Mouse (Mus musculus): Measurements from ENCODE around the gene Nubp2. TPM values are rescaled to one million over a fixed set of nuclear protein-coding genes. Genes with fewer than 3 reads are reported as not detected.

The Nubp2 gene
- total RNA-seq, 2 experiments from 2014 or later = 37.8 to 40.2 TPM

GRCm38 (mm10) chr17:24895571-24896240, 9.6 kb upstream of the Nubp2 start:
- intact Hi-C loops (cut with DNase I) = no loop called here
- DNase-seq (ENCODE audit: extremely low spot score in 1 of 2, low spot score in 2 of 2) = no peak

- DNase-seq (ENCODE audit: extremely low spot score in 1 of 2, low spot score in 2 of 2) = peak; percentile 80 to 88
- intact Hi-C loops (cut with DNase I) = no loop called here
Measured at GRCm38 (mm10) chr17:24894995-24895547, 8.9 kb upstream of the Nubp2 start, which contains the start of the genes Eme2 and Mrps34. Gene Eme2 (minus strand): TSS chr17:24895087. Gene Mrps34 (plus strand): TSS chr17:24895116.

- intact Hi-C loops (cut with DNase I) = no loop called here
- DNase-seq (ENCODE audit: extremely low spot score in 1 of 2, low spot score in 2 of 2) = peak in 1 of 2 experiments; percentile 54
Measured at GRCm38 (mm10) chr17:24894061-24894994, 8.2 kb upstream of the Nubp2 start.

GRCm38 (mm10) chr17:24893276-24893675, 7.1 kb upstream of the Nubp2 start:
- intact Hi-C loops (cut with DNase I) = no loop called here
- DNase-seq (ENCODE audit: extremely low spot score in 1 of 2, low spot score in 2 of 2) = no peak

- peak in 1 of 2 experiments; percentile 36 for DNase-seq (ENCODE audit: extremely low spot score in 1 of 2, low spot score in 2 of 2)
- intact Hi-C loops (cut with DNase I) = no loop called here
Measured at GRCm38 (mm10) chr17:24892785-24893184, 6.6 kb upstream of the Nubp2 start.

- intact Hi-C loops (cut with DNase I) = no loop called here
- peak in 1 of 2 experiments; percentile 33 for DNase-seq (ENCODE audit: extremely low spot score in 1 of 2, low spot score in 2 of 2)
Measured at GRCm38 (mm10) chr17:24891321-24891720, 5.2 kb upstream of the Nubp2 start.

- intact Hi-C loops (cut with DNase I) = no loop called here
- no peak for DNase-seq (ENCODE audit: extremely low spot score in 1 of 2, low spot score in 2 of 2)
Measured at GRCm38 (mm10) chr17:24890151-24891092, 4.3 kb upstream of the Nubp2 start.

- intact Hi-C loops (cut with DNase I) = no loop called here
- no peak for DNase-seq (ENCODE audit: extremely low spot score in 1 of 2, low spot score in 2 of 2)
Measured at GRCm38 (mm10) chr17:24888862-24889261, 2.7 kb upstream of the Nubp2 start.

- peak in 1 of 2 experiments; percentile 43 for DNase-seq (ENCODE audit: extremely low spot score in 1 of 2, low spot score in 2 of 2)
Measured at GRCm38 (mm10) chr17:24887291-24888080, 1.3 kb upstream of the Nubp2 start.

GRCm38 (mm10) chr17:24886932-24887271, 753 bp upstream of the Nubp2 start:
- intact Hi-C loops (cut with DNase I) = no loop called here
- DNase-seq (ENCODE audit: extremely low spot score in 1 of 2, low spot score in 2 of 2) = no peak

More at GRCm38 (mm10) chr17:24887291-24888080, 1.3 kb upstream of the Nubp2 start:
- intact Hi-C loops (cut with DNase I) = no loop called here

- intact Hi-C loops (cut with DNase I) = no loop called here
Measured at GRCm38 (mm10) chr17:24885356-24886133, 604 bp downstream of the Nubp2 start.

GRCm38 (mm10) chr17:24884391-24884790, 1.8 kb downstream of the Nubp2 start:
- no peak for DNase-seq (ENCODE audit: extremely low spot score in 1 of 2, low spot score in 2 of 2)
- intact Hi-C loops (cut with DNase I) = loop anchor here (5.0 kb wide), 1 partner anchor 147 kb away; the partner anchor contains the start of gene Msrb1

More at GRCm38 (mm10) chr17:24885356-24886133, 604 bp downstream of the Nubp2 start:
- peak in 1 of 2 experiments; percentile 55 for DNase-seq (ENCODE audit: extremely low spot score in 1 of 2, low spot score in 2 of 2)

- intact Hi-C loops (cut with DNase I) = loop anchor here (5.0 kb wide), 1 partner anchor 145 kb away; the partner anchor contains the start of gene Msrb1
Measured at GRCm38 (mm10) chr17:24881738-24882440, 4.3 kb downstream of the Nubp2 start.

GRCm38 (mm10) chr17:24878531-24878930, 7.6 kb downstream of the Nubp2 start:
- intact Hi-C loops (cut with DNase I) = no loop called here
- DNase-seq (ENCODE audit: extremely low spot score in 1 of 2, low spot score in 2 of 2) = no peak

More at GRCm38 (mm10) chr17:24881738-24882440, 4.3 kb downstream of the Nubp2 start:
- DNase-seq (ENCODE audit: extremely low spot score in 1 of 2, low spot score in 2 of 2) = no peak

GRCm38 (mm10) chr17:24878117-24878397, 8.1 kb downstream of the Nubp2 start:
- intact Hi-C loops (cut with DNase I) = no loop called here
- DNase-seq (ENCODE audit: extremely low spot score in 1 of 2, low spot score in 2 of 2) = no peak

GRCm38 (mm10) chr17:24877336-24878116, 8.6 kb downstream of the Nubp2 start:
- intact Hi-C loops (cut with DNase I) = no loop called here
- DNase-seq (ENCODE audit: extremely low spot score in 1 of 2, low spot score in 2 of 2) = no peak

Measured in left cerebral cortex, postnatal 10 days (tissue).